Mouse (Mus musculus) embryonic facial prominence, embryonic 14.5 days (tissue): ENCODE measurements around the gene Rpl11. TPM values are rescaled to one million over a fixed set of nuclear protein-coding genes. Genes with fewer than 3 reads are reported as not detected.

Experiments used
- ATAC-seq: fragments of 200-750 bp; cut with Nextera tagmentation; 2 replicates; pipeline ENCODE4 v1.8.0; 2017; ENCODE audit warnings: low read depth, moderate number of reproducible peaks, moderate TSS enrichment
- DNase-seq: peaks from one replicate; pipeline ENCODE4 v3.0.0-alpha.2; 2015; ENCODE audit warnings: low spot score
- H3K27ac ChIP-seq: fragments of 300-500 bp; sonication (generic); replicated peaks from 2 replicates; pipeline ENCODE4 v1.5.1; 2014; ENCODE audit warnings: low read depth, mild to moderate bottlenecking, low read length, moderate library complexity
- H3K27me3 ChIP-seq: fragments of 300-500 bp; sonication (generic); replicated peaks from 2 replicates; pipeline ENCODE4 v1.6.1; 2014; ENCODE audit warnings: low read length; ENCODE audit not compliant: control insufficient read depth, insufficient read depth
- H3K36me3 ChIP-seq: fragments of 300-500 bp; sonication (generic); 2 replicates; pipeline ENCODE4 v1.6.1; 2014; ENCODE audit warnings: low read length, mixed read lengths; ENCODE audit not compliant: control insufficient read depth, insufficient read depth
- H3K4me1 ChIP-seq: fragments of 300-500 bp; sonication (generic); 2 replicates; pipeline ENCODE4 v1.6.1; 2014; ENCODE audit warnings: antibody characterized with exemption, low read length; ENCODE audit not compliant: control insufficient read depth, insufficient read depth
- H3K4me2 ChIP-seq: fragments of 300-500 bp; sonication (generic); 2 replicates; pipeline ENCODE4 v1.6.1; 2014; ENCODE audit warnings: low read depth, mild to moderate bottlenecking, low read length, moderate library complexity, mixed read lengths
- H3K4me3 ChIP-seq: fragments of 300-500 bp; sonication (generic); 2 replicates; pipeline ENCODE4 v1.5.1; 2014; ENCODE audit warnings: low read depth, mild to moderate bottlenecking, low read length
- H3K9ac ChIP-seq: fragments of 300-500 bp; sonication (generic); 2 replicates; pipeline ENCODE4 v1.6.1; 2014; ENCODE audit warnings: low read depth, mild to moderate bottlenecking, low read length, moderate library complexity, mixed read lengths
- H3K9me3 ChIP-seq: fragments of 300-500 bp; sonication (generic); 2 replicates; pipeline ENCODE4 v1.6.1; 2016; ENCODE audit warnings: low read length; ENCODE audit not compliant: control insufficient read depth
- WGBS: fragments of 180-500 bp; shearing (Covaris S2); extraction: QIAGEN DNeasy Blood & Tissue Kit; methylation state at CpG from one replicate; pipeline ENCODE4 v1.1.7; 2014; 5-methylcytosine and 5-hydroxymethylcytosine counted together
- polyA plus RNA-seq: library from polyadenylated mRNA; unstranded; fragments of >200 nt; fragmentation: Nextera tagmentation; extraction: Ambion mirVana; gene quantifications from 2 replicates; pipeline ENCODE4 v1.2.1, GENCODE M21; 2014

Rpl11 gene
- polyA plus RNA-seq, 1 experiment from 2014 or later = 528 TPM

GRCm38 (mm10) chr4:136006821-136007220, 46.4 kb downstream of the Rpl11 start:
- Histone ChIP-seq H3K4me2 (no peak overlapping the region), H3K4me3 (no peak overlapping the region), H3K36me3 (peaks cover 95% of the 10 kb centered on the region), H3K27me3 (no peaks in the 10 kb centered on the region), H3K27ac (no peak overlapping the region), H3K4me1 (no peaks in the 10 kb centered on the region), H3K9ac (no peak overlapping the region), H3K9me3 (no peaks in the 10 kb centered on the region)
- no peak for ATAC-seq
- DNase-seq = no peak
- 96% methylated on average over 3 of the region's 3 CpGs for WGBS

DNA sequence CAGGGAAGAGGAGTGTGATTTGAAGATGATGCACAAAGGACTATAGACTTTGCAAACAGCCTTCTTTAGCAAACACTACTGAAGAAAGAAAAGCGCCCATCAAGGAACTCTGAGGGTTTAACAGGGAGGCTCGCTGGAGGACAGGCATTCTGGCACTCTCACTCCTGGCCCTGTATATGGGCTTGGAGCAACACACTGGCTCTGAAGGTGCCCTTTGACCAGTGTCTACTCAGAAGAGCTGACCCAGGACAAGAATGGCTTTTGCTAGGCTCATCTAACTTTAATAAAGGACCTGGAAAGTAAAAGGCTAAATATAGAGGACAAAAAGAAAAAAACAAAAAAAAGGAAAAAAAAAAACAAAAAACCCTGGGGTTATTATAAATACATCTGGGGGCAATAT, 48.3 kb downstream of the Rpl11 start:
- Histone ChIP-seq H3K9ac (no peak overlapping the region), H3K27me3 (no peaks in the 10 kb centered on the region), H3K4me3 (no peak overlapping the region), H3K9me3 (no peaks in the 10 kb centered on the region), H3K4me2 (no peak overlapping the region), H3K36me3 (peaks cover 80% of the 10 kb centered on the region), H3K27ac (no peak overlapping the region), H3K4me1 (no peaks in the 10 kb centered on the region)
- ATAC-seq (no peak), DNase-seq (no peak)
- WGBS = 94% methylated on average over 2 of the region's 2 CpGs

GRCm38 (mm10) chr4:136004107-136004675, 49.0 kb downstream of the Rpl11 start:
- ATAC-seq (no peak), DNase-seq (no peak)
- Histone ChIP-seq H3K9ac (no peak overlapping the region), H3K9me3 (no peaks in the 10 kb centered on the region), H3K36me3 (peaks cover 73% of the 10 kb centered on the region), H3K27ac (no peak overlapping the region), H3K27me3 (no peaks in the 10 kb centered on the region), H3K4me2 (no peak overlapping the region), H3K4me3 (no peak overlapping the region), H3K4me1 (no peaks in the 10 kb centered on the region)
- WGBS = 88% methylated on average over 5 of the region's 5 CpGs

GRCm38 (mm10) chr4:135995118-135995517, 58.1 kb downstream of the Rpl11 start:
- Histone ChIP-seq H3K9me3 (peaks cover 6% of the 10 kb centered on the region; the same call in 1 of the 2 replicates), H3K4me3 (no peak overlapping the region), H3K4me2 (no peak overlapping the region), H3K4me1 (no peaks in the 10 kb centered on the region), H3K9ac (no peak overlapping the region), H3K27ac (no peak overlapping the region), H3K36me3 (no peaks in the 10 kb centered on the region), H3K27me3 (no peaks in the 10 kb centered on the region)
- no peak for DNase-seq
- no peak for ATAC-seq
- WGBS = 78% methylated on average over 4 of the region's 4 CpGs

- no peak overlapping the region for H3K27ac ChIP-seq
- ATAC-seq (no peak), DNase-seq (no peak)
- H3K9ac ChIP-seq = no peak overlapping the region
- H3K36me3 ChIP-seq = no peaks in the 10 kb centered on the region
- peaks cover 6% of the 10 kb centered on the region; the same call in 1 of the 2 replicates for H3K9me3 ChIP-seq
- no peaks in the 10 kb centered on the region for H3K27me3 ChIP-seq
- no peaks in the 10 kb centered on the region for H3K4me1 ChIP-seq
- no peak overlapping the region for H3K4me3 ChIP-seq
- 92% methylated on average over 6 of the region's 6 CpGs for WGBS
- no peak overlapping the region for H3K4me2 ChIP-seq
Observed at GRCm38 (mm10) chr4:135993941-135994340, 59.3 kb downstream of the Rpl11 start.

DNA sequence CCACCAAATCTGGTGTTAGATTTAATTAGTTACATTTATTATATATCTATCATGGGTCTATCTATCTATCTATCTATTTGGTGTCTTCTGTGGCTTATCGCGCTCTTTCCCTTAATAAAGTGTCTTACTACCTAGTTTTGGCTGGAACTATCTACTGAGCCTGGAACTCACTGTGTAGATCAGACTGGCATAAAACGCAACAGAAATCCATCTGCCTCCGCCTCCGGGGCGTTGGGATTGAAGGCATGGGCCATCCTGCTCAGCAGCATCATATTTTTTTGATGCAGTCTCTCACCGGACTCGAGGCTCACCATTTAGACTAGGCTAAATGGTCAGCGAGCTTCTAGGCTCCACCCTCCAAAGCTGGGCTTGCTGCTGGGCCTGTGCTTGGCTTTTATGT, 65.5 kb downstream of the Rpl11 start:
- no peaks in the 10 kb centered on the region for H3K9me3 ChIP-seq
- H3K27me3 ChIP-seq = no peaks in the 10 kb centered on the region
- peak overlapping the region; percentile 90 for H3K27ac ChIP-seq
- 72% methylated on average over 9 of the region's 9 CpGs for WGBS
- ATAC-seq (no peak), DNase-seq (no peak)
- H3K9ac ChIP-seq = peak overlapping the region; percentile 95
- peaks cover 19% of the 10 kb centered on the region for H3K36me3 ChIP-seq
- H3K4me1 ChIP-seq = peaks cover 7% of the 10 kb centered on the region
- H3K4me2 ChIP-seq = peak overlapping the region; percentile 88
- peak overlapping the region; percentile 99 for H3K4me3 ChIP-seq

DNA sequence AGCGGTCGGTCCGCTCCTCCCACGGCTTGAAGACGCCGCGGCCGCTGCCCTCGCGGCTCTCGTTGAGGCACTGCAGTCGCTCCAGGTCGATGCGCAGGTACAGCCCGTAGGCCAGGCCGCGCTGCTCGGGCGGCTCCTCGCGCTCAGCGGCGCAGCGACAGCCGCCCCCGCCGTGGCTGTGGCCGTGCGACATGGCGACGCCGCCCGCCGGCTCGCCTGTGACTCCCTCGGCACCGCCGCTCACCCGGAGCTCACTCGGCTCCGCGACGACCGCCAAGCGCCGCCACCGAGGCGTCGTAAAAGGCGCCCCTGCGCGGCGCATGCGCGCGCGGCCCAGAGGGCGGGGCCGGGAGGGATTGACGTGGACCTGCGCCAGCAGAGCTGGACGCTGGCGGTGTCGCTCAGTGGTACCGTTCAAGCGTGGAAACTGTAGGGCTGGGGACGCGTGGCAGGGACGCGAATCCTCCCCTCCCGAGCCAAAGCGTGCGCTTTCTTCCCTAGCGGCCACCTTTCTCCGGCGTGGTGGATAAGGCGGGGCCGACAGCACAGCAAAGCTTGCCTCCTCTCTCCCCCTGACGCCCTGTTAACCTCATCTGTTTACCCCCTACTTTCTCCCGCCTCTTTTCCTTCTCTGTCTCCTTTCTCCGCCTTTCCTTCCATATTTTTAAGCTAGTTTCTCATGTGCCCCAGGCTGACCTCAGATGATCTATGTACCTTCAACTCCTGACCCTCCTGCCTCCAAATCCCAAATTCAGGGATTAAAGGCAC, 66.1 kb downstream of the Rpl11 start, which contains the start of gene Pithd1:
Gene Pithd1 (minus strand): TSS at position 322 of the 768 bp plus-strand sequence.
- H3K9me3 ChIP-seq = no peaks in the 10 kb centered on the region
- WGBS = 0% methylated on average over 32 of the region's 81 CpGs
- peaks cover 21% of the 10 kb centered on the region for H3K36me3 ChIP-seq
- H3K4me3 ChIP-seq = peak within 1 kb of the TSS; percentile 99
- H3K4me2 ChIP-seq = peak within 1 kb of the TSS; percentile 88
- peaks cover 7% of the 10 kb centered on the region for H3K4me1 ChIP-seq
- H3K9ac ChIP-seq = peak within 1 kb of the TSS; percentile 95
- peak within 1 kb of the TSS; percentile 90 for H3K27ac ChIP-seq
- DNase-seq (peak; percentile 94), ATAC-seq (peak; percentile 92)
- H3K27me3 ChIP-seq = no peaks in the 10 kb centered on the region

- Histone ChIP-seq H3K9me3 (no peaks in the 10 kb centered on the region), H3K4me1 (peaks cover 7% of the 10 kb centered on the region), H3K4me2 (peak overlapping the region; percentile 88), H3K36me3 (peaks cover 24% of the 10 kb centered on the region), H3K4me3 (peak overlapping the region; percentile 99), H3K9ac (peak overlapping the region; percentile 95), H3K27ac (peak overlapping the region; percentile 90; the same call in 1 of the 2 replicates), H3K27me3 (no peaks in the 10 kb centered on the region)
- no peak for ATAC-seq
- no peak for DNase-seq
- WGBS = 7% methylated on average over 16 of the region's 23 CpGs
Observed at GRCm38 (mm10) chr4:135986301-135986942, 66.8 kb downstream of the Rpl11 start.
